Mouse (Mus musculus) 3T3-L1 (cell line): Measurements from ENCODE around the gene Pip5k1b.

ENCODE experiments used
- DNase-seq: peaks from one replicate; pipeline ENCODE4 v3.0.0-alpha.2; 2015; ENCODE audit warnings: low read depth, low spot score

Pip5k1b gene

GRCm38 (mm10) chr19:24307271-24308221 is 248.1 kb downstream of the Pip5k1b start:
- no peak for DNase-seq

- peak; percentile 27 for DNase-seq
These were observed 249.3 kb downstream of the Pip5k1b start for GRCm38 (mm10) chr19:24306351-24306750.

- no peak for DNase-seq
These were observed 253.5 kb downstream of the Pip5k1b start for GRCm38 (mm10) chr19:24302198-24302597.

GRCm38 (mm10) chr19:24301768-24302148 is 253.9 kb downstream of the Pip5k1b start:
- no peak for DNase-seq

- DNase-seq: peak; percentile 86
These were observed 254.5 kb downstream of the Pip5k1b start for GRCm38 (mm10) chr19:24300994-24301767.

GRCm38 (mm10) chr19:24293537-24293936 is 262.1 kb downstream of the Pip5k1b start:
- DNase-seq: peak; percentile 32

- peak; percentile 80 for DNase-seq
These were observed 271.5 kb downstream of the Pip5k1b start for GRCm38 (mm10) chr19:24284187-24284586.

- DNase-seq: no peak
These were observed 274.2 kb downstream of the Pip5k1b start for GRCm38 (mm10) chr19:24281288-24281980.

GRCm38 (mm10) chr19:24280601-24281228 is 275.0 kb downstream of the Pip5k1b start, which contains the start of gene Fxn:
Gene Fxn (minus strand): TSS chr19:24280605.
- peak; percentile 80 for DNase-seq

GRCm38 (mm10) chr19:24279706-24280600 is 275.7 kb downstream of the Pip5k1b start:
- DNase-seq: peak; percentile 75

GRCm38 (mm10) chr19:24278859-24279258 is 276.8 kb downstream of the Pip5k1b start:
- no peak for DNase-seq

GRCm38 (mm10) chr19:24274281-24274680 is 281.4 kb downstream of the Pip5k1b start:
- DNase-seq: no peak

- DNase-seq: peak; percentile 98
These were observed 283.8 kb downstream of the Pip5k1b start for GRCm38 (mm10) chr19:24271746-24272426.

GRCm38 (mm10) chr19:24271326-24271725 is 284.3 kb downstream of the Pip5k1b start:
- no peak for DNase-seq

- no peak for DNase-seq
These were observed 287.1 kb downstream of the Pip5k1b start for GRCm38 (mm10) chr19:24268531-24268930.

- DNase-seq: peak; percentile 42
These were observed 289.4 kb downstream of the Pip5k1b start for GRCm38 (mm10) chr19:24266046-24266830.

GRCm38 (mm10) chr19:24264991-24265390 is 290.7 kb downstream of the Pip5k1b start:
- DNase-seq: peak; percentile 96

- no peak for DNase-seq
These were observed 292.9 kb downstream of the Pip5k1b start for GRCm38 (mm10) chr19:24262736-24263135.
